Mouse (Mus musculus) liver, adult 2 months (tissue): ENCODE measurements around the gene Spag16.

Source experiments
- CTCF ChIP-seq: fragments of 200-500 bp; IDR thresholded peaks from 2 replicates; pipeline ENCODE4 v1.5.1; 2011; ENCODE audit warnings: low read depth, low read length, control low read depth
- POLR2A ChIP-seq: fragments of 200-500 bp; IDR thresholded peaks from 2 replicates; pipeline ENCODE4 v1.6.1; 2011; ENCODE audit warnings: low read length, control low read depth; ENCODE audit not compliant: insufficient read depth; ENCODE audit errors: extremely low read depth

DNA sequence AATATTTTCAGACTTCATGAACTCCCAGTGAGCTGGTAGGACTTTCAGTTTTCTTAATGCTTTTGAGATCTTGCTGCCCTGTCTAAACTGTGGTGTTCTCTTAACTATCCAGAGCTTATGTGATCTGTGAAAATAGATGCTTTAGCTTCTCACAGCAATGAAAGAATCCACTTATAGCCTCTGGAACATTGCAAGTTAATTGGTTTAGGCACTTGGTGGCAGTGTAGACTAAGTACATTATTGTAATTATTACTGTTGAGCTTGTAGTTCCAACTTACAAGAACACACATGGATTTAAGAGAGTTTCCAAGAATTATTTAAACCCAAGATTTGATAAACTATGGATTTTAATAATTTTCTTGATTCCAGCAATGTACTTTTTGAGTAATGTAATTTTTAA, 170.1 kb downstream of the Spag16 start:
- TF ChIP-seq CTCF, result no peak
- no peak for TF ChIP-seq POLR2A
